Mouse (Mus musculus) stomach, embryonic 15.5 days (tissue): ENCODE data around the gene Zfp853. TPM values are rescaled to one million over a fixed set of nuclear protein-coding genes. Genes with fewer than 3 reads are reported as not detected.
A peak's percentile ranks its signal among the peaks of the same experiment; 100 is the strongest.

Experiments used
- ATAC-seq: fragments of 200-750 bp; cut with Nextera tagmentation; 2 replicates; pipeline ENCODE4 v1.8.0; 2017; ENCODE audit warnings: low read depth, moderate number of reproducible peaks, moderate TSS enrichment; ENCODE audit not compliant: insufficient read depth, low FRiP score
- H3K27ac ChIP-seq: fragments of 300-500 bp; sonication (generic); 2 replicates; pipeline ENCODE4 v1.5.1; 2015; ENCODE audit warnings: mild to moderate bottlenecking, inconsistent platforms
- H3K27me3 ChIP-seq: fragments of 300-500 bp; sonication (generic); replicated peaks from 2 replicates; pipeline ENCODE4 v1.6.1; 2015; ENCODE audit warnings: inconsistent platforms
- H3K36me3 ChIP-seq: fragments of 300-500 bp; sonication (generic); 2 replicates; pipeline ENCODE4 v1.6.1; 2015; ENCODE audit warnings: inconsistent platforms
- H3K4me1 ChIP-seq: fragments of 300-500 bp; sonication (generic); 2 replicates; pipeline ENCODE4 v1.6.1; 2015; ENCODE audit warnings: inconsistent platforms
- H3K4me2 ChIP-seq: fragments of 300-500 bp; sonication (generic); 2 replicates; pipeline ENCODE4 v1.6.1; 2015; ENCODE audit warnings: mild to moderate bottlenecking, inconsistent platforms
- H3K4me3 ChIP-seq: fragments of 300-500 bp; sonication (generic); replicated peaks from 2 replicates; pipeline ENCODE4 v1.5.1; 2015; ENCODE audit warnings: inconsistent platforms
- H3K9ac ChIP-seq: fragments of 300-500 bp; sonication (generic); 2 replicates; pipeline ENCODE4 v1.6.1; 2015; ENCODE audit warnings: inconsistent platforms
- H3K9me3 ChIP-seq: fragments of 300-500 bp; sonication (generic); 2 replicates; pipeline ENCODE4 v1.6.1; 2016; ENCODE audit warnings: inconsistent platforms
- WGBS: fragments of 180-500 bp; shearing (Covaris S2); methylation state at CpG from one replicate; pipeline ENCODE4 v1.1.7; 2015; 5-methylcytosine and 5-hydroxymethylcytosine counted together
- polyA plus RNA-seq: library from polyadenylated mRNA; unstranded; fragments of >200 nt; fragmentation: Nextera tagmentation; extraction: Ambion mirVana; gene quantifications from 2 replicates; pipeline ENCODE4 v1.2.1, GENCODE M21; 2015

Gene Zfp853
- polyA plus RNA-seq, 1 experiment from 2014 or later, result 0.09 TPM

- ATAC-seq, result no peak
- WGBS, result 12% methylated on average over 9 of the region's 9 CpGs
- H3K27me3 ChIP-seq, result peaks cover 57% of the 10 kb centered on the region
These were observed 5.0 kb downstream of the Zfp853 start for GRCm38 (mm10) chr5:143288378-143288911.

GRCm38 (mm10) chr5:143287774-143288328 is 5.6 kb downstream of the Zfp853 start:
- Histone ChIP-seq H3K4me3 (peak overlapping the region; percentile 29), H3K4me2 (peak overlapping the region; percentile 59), H3K9ac (no peak overlapping the region), H3K36me3 (no peaks in the 10 kb centered on the region), H3K4me1 (peaks cover 12% of the 10 kb centered on the region), H3K27ac (no peak overlapping the region), H3K27me3 (peaks cover 52% of the 10 kb centered on the region), H3K9me3 (no peaks in the 10 kb centered on the region)
- 0 out of 2 replicates have a peak, but pooled peaks have one; percentile 29 for ATAC-seq
- WGBS, result 6% methylated on average over 48 of the region's 48 CpGs

More at GRCm38 (mm10) chr5:143288378-143288911, 5.0 kb downstream of the Zfp853 start:
- Histone ChIP-seq H3K36me3 (no peaks in the 10 kb centered on the region), H3K27ac (no peak overlapping the region), H3K9me3 (no peaks in the 10 kb centered on the region), H3K4me3 (peak overlapping the region; percentile 29), H3K9ac (no peak overlapping the region), H3K4me1 (peaks cover 17% of the 10 kb centered on the region), H3K4me2 (peak overlapping the region; percentile 59)

GRCm38 (mm10) chr5:143284762-143285161 is 8.7 kb downstream of the Zfp853 start:
- no peaks in the 10 kb centered on the region for H3K9me3 ChIP-seq
- H3K4me3 ChIP-seq, result no peak overlapping the region
- H3K36me3 ChIP-seq, result no peaks in the 10 kb centered on the region
- H3K9ac ChIP-seq, result no peak overlapping the region
- H3K4me2 ChIP-seq, result no peak overlapping the region
- peaks cover 31% of the 10 kb centered on the region for H3K27me3 ChIP-seq
- H3K4me1 ChIP-seq, result peaks cover 12% of the 10 kb centered on the region
- 53% methylated on average over 6 of the region's 6 CpGs for WGBS
- H3K27ac ChIP-seq, result no peak overlapping the region
- ATAC-seq, result no peak

- Histone ChIP-seq H3K27me3 (peaks cover 13% of the 10 kb centered on the region; the same call in 1 of the 2 replicates), H3K27ac (no peak overlapping the region), H3K4me1 (no peaks in the 10 kb centered on the region), H3K36me3 (no peaks in the 10 kb centered on the region), H3K9ac (no peak overlapping the region), H3K4me3 (no peak overlapping the region), H3K4me2 (no peak overlapping the region), H3K9me3 (no peaks in the 10 kb centered on the region)
- WGBS, result 48% methylated on average over 10 of the region's 10 CpGs
- ATAC-seq, result no peak
These were observed 14.2 kb downstream of the Zfp853 start for GRCm38 (mm10) chr5:143279247-143279646.

- Histone ChIP-seq H3K4me3 (no peak overlapping the region), H3K4me2 (no peak overlapping the region), H3K9me3 (no peaks in the 10 kb centered on the region), H3K36me3 (no peaks in the 10 kb centered on the region), H3K27me3 (peaks cover 13% of the 10 kb centered on the region; the same call in 1 of the 2 replicates), H3K9ac (no peak overlapping the region), H3K4me1 (peaks cover under 1% of the 10 kb centered on the region; the same call in 1 of the 2 replicates), H3K27ac (no peak overlapping the region)
- no peak for ATAC-seq
- 46% methylated on average over 5 of the region's 5 CpGs for WGBS
These were observed 17.7 kb downstream of the Zfp853 start for GRCm38 (mm10) chr5:143275761-143276160.

- Histone ChIP-seq H3K27me3 (peaks cover 12% of the 10 kb centered on the region; the same call in 1 of the 2 replicates), H3K36me3 (no peaks in the 10 kb centered on the region), H3K9me3 (no peaks in the 10 kb centered on the region), H3K4me2 (no peak overlapping the region), H3K4me3 (no peak overlapping the region), H3K27ac (no peak overlapping the region), H3K4me1 (peaks cover 14% of the 10 kb centered on the region), H3K9ac (no peak overlapping the region)
- no peak for ATAC-seq
- WGBS, result 86% methylated on average over 16 of the region's 16 CpGs
These were observed 20.7 kb downstream of the Zfp853 start for GRCm38 (mm10) chr5:143272540-143273330.

- no peak overlapping the region for H3K4me3 ChIP-seq
- H3K9me3 ChIP-seq, result no peaks in the 10 kb centered on the region
- no peak overlapping the region for H3K9ac ChIP-seq
- no peak overlapping the region for H3K27ac ChIP-seq
- H3K4me2 ChIP-seq, result no peak overlapping the region
- H3K4me1 ChIP-seq, result peaks cover 14% of the 10 kb centered on the region
- no peak for ATAC-seq
- H3K27me3 ChIP-seq, result peaks cover 8% of the 10 kb centered on the region; the same call in 1 of the 2 replicates
- no peaks in the 10 kb centered on the region for H3K36me3 ChIP-seq
- WGBS, result 65% methylated on average over 3 of the region's 3 CpGs
These were observed 21.3 kb downstream of the Zfp853 start for GRCm38 (mm10) chr5:143272108-143272507.

GRCm38 (mm10) chr5:143271642-143272041 is 21.8 kb downstream of the Zfp853 start:
- H3K36me3 ChIP-seq, result no peaks in the 10 kb centered on the region
- H3K4me3 ChIP-seq, result no peak overlapping the region
- no peak overlapping the region for H3K27ac ChIP-seq
- H3K9me3 ChIP-seq, result no peaks in the 10 kb centered on the region
- WGBS, result 86% methylated on average over 6 of the region's 6 CpGs
- H3K9ac ChIP-seq, result no peak overlapping the region
- peaks cover 8% of the 10 kb centered on the region; the same call in 1 of the 2 replicates for H3K27me3 ChIP-seq
- ATAC-seq, result no peak
- peaks cover 14% of the 10 kb centered on the region for H3K4me1 ChIP-seq
- no peak overlapping the region for H3K4me2 ChIP-seq

- H3K36me3 ChIP-seq, result no peaks in the 10 kb centered on the region
- H3K27me3 ChIP-seq, result no peaks in the 10 kb centered on the region
- no peak overlapping the region for H3K27ac ChIP-seq
- no peak; the same call in 1 of the 2 replicates for ATAC-seq
- peak overlapping the region; percentile 90 for H3K4me3 ChIP-seq
- peak overlapping the region; percentile 82 for H3K9ac ChIP-seq
- 2% methylated on average over 12 of the region's 12 CpGs for WGBS
- H3K9me3 ChIP-seq, result no peaks in the 10 kb centered on the region
- peak overlapping the region; percentile 83 for H3K4me2 ChIP-seq
- H3K4me1 ChIP-seq, result peaks cover 14% of the 10 kb centered on the region
These were observed 23.3 kb downstream of the Zfp853 start for GRCm38 (mm10) chr5:143270151-143270519.

- WGBS, result under 1% methylated on average over 73 of the region's 79 CpGs
- peaks cover 14% of the 10 kb centered on the region for H3K4me1 ChIP-seq
- peak within 1 kb of the TSS; percentile 82 for H3K9ac ChIP-seq
- peak within 1 kb of the TSS; percentile 83 for H3K4me2 ChIP-seq
- no peaks in the 10 kb centered on the region for H3K9me3 ChIP-seq
- H3K36me3 ChIP-seq, result no peaks in the 10 kb centered on the region
- no peaks in the 10 kb centered on the region for H3K27me3 ChIP-seq
- ATAC-seq, result peak; percentile 71
- peak within 1 kb of the TSS; percentile 72; the same call in 1 of the 2 replicates for H3K27ac ChIP-seq
- H3K4me3 ChIP-seq, result peak within 1 kb of the TSS; percentile 90
These were observed 23.9 kb downstream of the Zfp853 start, which contains the start of gene Zfp316 for GRCm38 (mm10) chr5:143269363-143270150. Zfp316 (minus strand) TSS chr5:143270022.

GRCm38 (mm10) chr5:143268985-143269362 is 24.4 kb downstream of the Zfp853 start:
- no peaks in the 10 kb centered on the region for H3K9me3 ChIP-seq
- peak overlapping the region; percentile 83 for H3K4me2 ChIP-seq
- H3K4me1 ChIP-seq, result peaks cover 14% of the 10 kb centered on the region
- no peak overlapping the region for H3K27ac ChIP-seq
- H3K9ac ChIP-seq, result no peak overlapping the region
- H3K4me3 ChIP-seq, result peak overlapping the region; percentile 90
- 24% methylated on average over 8 of the region's 8 CpGs for WGBS
- ATAC-seq, result no peak
- H3K27me3 ChIP-seq, result no peaks in the 10 kb centered on the region
- H3K36me3 ChIP-seq, result peaks cover 5% of the 10 kb centered on the region; the same call in 1 of the 2 replicates
